Mouse (Mus musculus): Measurements from ENCODE around the gene Otud4.

DNA sequence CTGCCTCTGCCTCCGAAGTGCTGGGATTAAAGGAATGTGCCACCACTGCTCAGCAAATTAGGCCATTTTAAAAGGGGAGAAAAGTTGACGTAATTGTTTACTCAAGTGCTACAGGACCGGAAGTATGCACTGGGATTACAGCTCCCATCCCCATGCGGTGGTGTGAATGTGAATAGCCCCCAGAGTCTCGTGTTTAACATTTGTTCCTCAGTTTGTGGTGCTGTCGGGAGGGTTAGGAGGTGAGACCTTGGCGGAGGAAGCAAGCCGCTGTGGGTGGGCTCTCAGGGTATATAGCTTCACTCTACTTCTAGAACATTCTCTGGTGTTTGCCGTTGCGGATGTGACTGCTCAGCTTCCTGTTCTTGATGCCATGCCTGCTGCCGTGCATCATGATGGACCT is 17.1 kb upstream of the Otud4 start:
- TF ChIP-seq POLR2A (IDR thresholded peaks at IDR 0.05; ENCODE audit: low read depth, low read length) (no peak), CTCF (conservative IDR thresholded peaks at IDR 0.05; ENCODE audit: insufficient read depth, insufficient read length, low read depth, low read length) (no peak)

Measured in kidney, adult 2 months (tissue).